Mouse (Mus musculus) forebrain, postnatal 0 days (tissue): ENCODE data around the gene Card9. TPM values are rescaled to one million over a fixed set of nuclear protein-coding genes. Genes with fewer than 3 reads are reported as not detected.
"Not testable (repeated sequence)": the region's sequence is repeated elsewhere in the genome, so short reads cannot be mapped to it uniquely, and the experiment has no call there.

Source experiments
- ATAC-seq: fragments of 200-750 bp; cut with Nextera tagmentation; 2 replicates; pipeline ENCODE4 v1.8.0; 2017; ENCODE audit warnings: mild to moderate bottlenecking, moderate library complexity
- DNase-seq: peaks from one replicate; pipeline ENCODE4 v3.0.0-alpha.2; 2015
- H3K27ac ChIP-seq: fragments of 300-500 bp; sonication (generic); 2 replicates; pipeline ENCODE4 v1.5.1; 2014; ENCODE audit warnings: low read depth, mild to moderate bottlenecking, antibody characterized with exemption, low read length, moderate library complexity, mixed read lengths
- H3K27me3 ChIP-seq: fragments of 300-500 bp; sonication (generic); 2 replicates; pipeline ENCODE4 v1.6.1; 2014; ENCODE audit warnings: mild to moderate bottlenecking, low read length, mixed read lengths; ENCODE audit not compliant: insufficient read depth
- H3K36me3 ChIP-seq: fragments of 300-500 bp; sonication (generic); 2 replicates; pipeline ENCODE4 v1.6.1; 2014; ENCODE audit warnings: mild to moderate bottlenecking, moderate library complexity; ENCODE audit not compliant: insufficient read depth
- H3K4me1 ChIP-seq: fragments of 300-500 bp; sonication (generic); 2 replicates; pipeline ENCODE4 v1.6.1; 2014; ENCODE audit warnings: antibody characterized with exemption; ENCODE audit not compliant: insufficient read depth
- H3K4me2 ChIP-seq: fragments of 300-500 bp; sonication (generic); 2 replicates; pipeline ENCODE4 v1.6.1; 2014; ENCODE audit warnings: low read depth, mild to moderate bottlenecking, moderate library complexity
- H3K4me3 ChIP-seq: fragments of 300-500 bp; sonication (generic); 2 replicates; pipeline ENCODE4 v1.5.1; 2014; ENCODE audit warnings: low read depth, low read length, mixed read lengths
- H3K9ac ChIP-seq: fragments of 300-500 bp; sonication (generic); 2 replicates; pipeline ENCODE4 v1.6.1; 2014; ENCODE audit warnings: mild to moderate bottlenecking
- H3K9me3 ChIP-seq: fragments of 300-500 bp; sonication (generic); 2 replicates; pipeline ENCODE4 v1.6.1; 2016; ENCODE audit warnings: low read length
- CTCF ChIP-seq: sonication (generic); IDR thresholded peaks from 2 replicates; pipeline ENCODE4 v1.5.1; 2016; ENCODE audit warnings: antibody characterized with exemption, control low read depth, low read depth
- WGBS: fragments of 180-500 bp; shearing (Covaris S2); extraction: QIAGEN DNeasy Blood & Tissue Kit; methylation state at CpG from one replicate; pipeline ENCODE4 v1.1.7; 2014; 5-methylcytosine and 5-hydroxymethylcytosine counted together
- polyA plus RNA-seq: library from polyadenylated mRNA; unstranded; fragments of >200 nt; fragmentation: Nextera tagmentation; extraction: Ambion mirVana; gene quantifications from 2 replicates; pipeline ENCODE4 v1.2.1, GENCODE M21; 2015
- total RNA-seq: library from RNA; depleted of rRNA; stranded (reverse); fragments of >200 nt; gene quantifications from 2 replicates; pipeline ENCODE4 v1.2.3, GENCODE M21; 2014

The Card9 gene
- total and polyA plus RNA-seq, 2 experiments from 2014 or later = 1.8 to 4.0 TPM

GRCm38 (mm10) chr2:26387713-26388112, 27.0 kb upstream of the Card9 start:
- Histone ChIP-seq H3K4me3 (no peak overlapping the region), H3K9ac (no peak overlapping the region), H3K27ac (no peak overlapping the region), H3K4me2 (peak overlapping the region; percentile 98; the same call in 1 of the 2 replicates), H3K36me3 (peaks cover 68% of the 10 kb centered on the region), H3K9me3 (no peaks in the 10 kb centered on the region), H3K27me3 (no peaks in the 10 kb centered on the region), H3K4me1 (peaks cover 14% of the 10 kb centered on the region; the same call in 1 of the 2 replicates)
- 92% methylated on average over 3 of the region's 3 CpGs for WGBS
- TF ChIP-seq CTCF = no peak
- DNase-seq (no peak), ATAC-seq (no peak)

- not testable (repeated sequence) for ATAC-seq, DNase-seq, H3K9me3 ChIP-seq, H3K27me3 ChIP-seq, H3K4me1 ChIP-seq
- Histone ChIP-seq H3K4me3 (peak overlapping the region; percentile 54), H3K9ac (peak overlapping the region; percentile 57), H3K36me3 (peaks cover 59% of the 10 kb centered on the region), H3K27ac (0 out of 2 replicates have a peak overlapping the region, but pooled peaks have one; percentile 35), H3K4me2 (peak overlapping the region; percentile 72)
- WGBS = 43% methylated on average over 5 of the region's 6 CpGs
Measured at GRCm38 (mm10) chr2:26380871-26381270, 20.2 kb upstream of the Card9 start.

DNA sequence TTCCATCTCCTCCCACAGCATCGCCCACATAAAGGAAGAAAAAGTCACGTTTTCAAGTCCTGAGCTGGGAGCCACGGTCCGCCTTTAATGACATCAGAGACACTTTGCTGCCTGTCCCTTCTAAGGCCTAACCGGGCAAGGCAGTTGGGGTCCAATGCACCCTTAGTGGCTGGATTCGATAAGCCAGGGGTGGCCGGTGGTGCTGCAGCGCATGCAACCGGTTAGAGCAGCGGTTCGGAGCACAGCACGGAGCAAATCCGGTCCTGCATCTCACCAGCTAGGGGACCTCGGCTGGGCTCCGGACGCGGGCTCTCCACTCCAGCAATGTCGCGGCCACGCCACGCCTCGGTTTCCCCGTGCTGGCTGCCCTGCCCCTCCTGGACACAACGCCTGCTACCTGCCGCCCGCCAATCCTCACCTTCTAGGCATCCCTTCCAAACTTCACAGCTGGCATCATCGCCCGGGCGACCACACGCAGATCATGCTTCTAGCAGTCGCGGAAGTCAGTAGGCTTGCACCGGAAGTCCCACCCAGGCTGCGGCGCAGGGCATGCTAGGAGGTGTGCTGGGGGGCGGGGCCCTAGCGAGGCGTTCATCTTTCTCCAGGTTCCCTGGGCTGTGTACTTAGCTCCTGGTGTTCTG, 19.5 kb upstream of the Card9 start, which contains the start of gene Snapc4:
Gene Snapc4 (minus strand): TSS at position 523 of the 641 bp plus-strand sequence.
- WGBS = under 1% methylated on average over 38 of the region's 38 CpGs
- Histone ChIP-seq H3K36me3 (peaks cover 59% of the 10 kb centered on the region), H3K9me3 (no peaks in the 10 kb centered on the region), H3K4me3 (peak within 1 kb of the TSS; percentile 54), H3K27me3 (no peaks in the 10 kb centered on the region), H3K9ac (peak within 1 kb of the TSS; percentile 57), H3K4me1 (0 out of 2 replicates have a peak, but pooled peaks cover 5% of the 10 kb centered on the region), H3K4me2 (peak within 1 kb of the TSS; percentile 72), H3K27ac (peak within 1 kb of the TSS; percentile 35; the same call in 1 of the 2 replicates)
- DNase-seq (peak; percentile 85), ATAC-seq (peak; percentile 99)
- TF ChIP-seq CTCF = 0 out of 2 replicates have a peak, but pooled peaks have one; percentile 3

GRCm38 (mm10) chr2:26372396-26372795, 11.7 kb upstream of the Card9 start:
- no peaks in the 10 kb centered on the region for H3K27me3 ChIP-seq
- H3K4me1 ChIP-seq = no peaks in the 10 kb centered on the region
- no peak overlapping the region for H3K27ac ChIP-seq
- H3K36me3 ChIP-seq = peaks cover 98% of the 10 kb centered on the region
- no peak for DNase-seq
- no peak overlapping the region for H3K4me3 ChIP-seq
- H3K9ac ChIP-seq = no peak overlapping the region
- no peak for ATAC-seq
- H3K4me2 ChIP-seq = no peak overlapping the region
- WGBS = 96% methylated on average over 8 of the region's 8 CpGs
- no peak for TF ChIP-seq CTCF
- no peaks in the 10 kb centered on the region for H3K9me3 ChIP-seq

GRCm38 (mm10) chr2:26368572-26368971, 7.9 kb upstream of the Card9 start:
- TF ChIP-seq CTCF = no peak
- ATAC-seq (no peak), DNase-seq (no peak)
- H3K4me2 ChIP-seq = no peak overlapping the region
- H3K27me3 ChIP-seq = no peaks in the 10 kb centered on the region
- no peak overlapping the region for H3K9ac ChIP-seq
- H3K27ac ChIP-seq = no peak overlapping the region
- peaks cover 96% of the 10 kb centered on the region for H3K36me3 ChIP-seq
- H3K9me3 ChIP-seq = no peaks in the 10 kb centered on the region
- WGBS = 91% methylated on average over 1 of the region's 1 CpGs
- no peaks in the 10 kb centered on the region for H3K4me1 ChIP-seq
- H3K4me3 ChIP-seq = no peak overlapping the region

DNA sequence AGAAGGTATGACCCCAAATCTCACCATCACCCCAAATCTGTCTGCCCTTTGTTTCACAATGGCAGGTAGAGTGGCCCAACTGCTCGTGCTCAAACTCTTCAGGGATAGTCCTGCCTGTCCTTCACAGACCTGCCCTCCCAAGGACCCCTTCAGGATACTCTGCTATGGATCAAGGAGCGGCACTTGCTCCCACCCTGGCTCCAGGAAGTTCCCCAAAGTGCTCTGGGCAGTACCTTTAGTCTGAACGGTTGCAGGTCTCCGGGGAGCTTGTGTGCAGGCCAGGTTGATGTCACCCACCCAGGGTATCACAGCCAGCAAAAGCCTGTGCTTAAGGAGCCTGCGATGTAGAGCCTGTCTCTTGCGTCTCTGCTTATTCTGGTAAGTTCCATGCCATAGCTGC, 7.2 kb upstream of the Card9 start:
- Histone ChIP-seq H3K9me3 (no peaks in the 10 kb centered on the region), H3K27ac (no peak overlapping the region), H3K9ac (no peak overlapping the region), H3K36me3 (peaks cover 92% of the 10 kb centered on the region), H3K4me1 (no peaks in the 10 kb centered on the region), H3K4me2 (no peak overlapping the region), H3K27me3 (no peaks in the 10 kb centered on the region), H3K4me3 (no peak overlapping the region)
- ATAC-seq (no peak), DNase-seq (no peak)
- WGBS = 90% methylated on average over 6 of the region's 6 CpGs
- no peak for TF ChIP-seq CTCF

DNA sequence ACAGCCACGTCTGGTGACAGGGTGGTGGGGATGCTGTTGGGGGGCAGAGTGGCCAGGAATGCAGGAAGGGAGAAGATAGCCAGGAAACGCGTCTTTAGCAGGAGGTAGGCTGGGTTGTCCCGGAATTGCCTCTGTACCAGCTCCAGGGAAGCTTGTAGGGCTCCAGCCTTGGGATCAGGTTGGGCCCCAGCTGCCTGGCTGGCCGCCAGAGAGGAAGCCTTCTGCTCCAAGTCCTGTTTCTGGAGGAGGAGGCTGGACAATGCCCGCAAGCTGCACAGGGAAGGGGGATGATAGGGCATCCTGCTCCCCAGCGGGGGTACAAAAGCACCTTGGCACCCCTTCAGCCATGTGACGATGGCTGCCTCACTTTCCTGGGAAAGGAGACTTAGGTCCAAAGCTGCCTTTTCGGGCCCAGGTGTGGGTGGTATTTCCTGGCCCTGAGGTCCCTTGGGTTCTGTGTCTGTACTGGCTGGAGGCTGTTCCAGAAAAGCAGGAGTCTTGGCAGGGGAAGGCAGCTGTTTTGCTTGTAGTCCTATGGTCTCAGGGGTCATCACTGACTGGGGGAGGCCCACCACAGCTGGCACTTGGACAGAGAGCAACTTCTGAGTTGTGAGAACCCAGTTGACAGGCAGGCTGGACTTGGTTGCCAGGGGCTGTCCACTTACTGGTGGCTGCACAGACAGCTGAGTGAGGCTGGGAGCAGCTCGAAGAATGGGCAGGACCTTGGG, 4.2 kb upstream of the Card9 start:
- H3K4me3 ChIP-seq = no peak overlapping the region
- H3K36me3 ChIP-seq = peaks cover 64% of the 10 kb centered on the region

More for the DNA sequence above, 4.2 kb upstream of the Card9 start:
- Histone ChIP-seq H3K27me3 (no peaks in the 10 kb centered on the region), H3K4me2 (no peak overlapping the region), H3K9ac (no peak overlapping the region), H3K4me1 (no peaks in the 10 kb centered on the region), H3K9me3 (no peaks in the 10 kb centered on the region), H3K27ac (no peak overlapping the region)
- 78% methylated on average over 10 of the region's 10 CpGs for WGBS
- TF ChIP-seq CTCF = no peak
- ATAC-seq (no peak), DNase-seq (no peak)
